Mouse (Mus musculus) small intestine, adult 2 months (tissue): ENCODE measurements around the gene Thap4.

Experiments
- CTCF ChIP-seq: fragments of 200-500 bp; IDR thresholded peaks from 2 replicates; pipeline ENCODE4 v1.5.1; 2012; ENCODE audit warnings: low read depth, mild to moderate bottlenecking, control low read depth, inconsistent platforms, low read length, moderate library complexity, mixed read lengths; ENCODE audit not compliant: insufficient replicate concordance, insufficient read length; ENCODE audit errors: extremely low read depth
- POLR2A ChIP-seq: fragments of 200-500 bp; IDR thresholded peaks from 2 replicates; pipeline ENCODE4 v1.6.1; 2012; ENCODE audit warnings: low read depth, mild to moderate bottlenecking, control low read depth, inconsistent platforms, low read length, moderate library complexity

GRCm38 (mm10) chr1:93756154-93756553, 1.5 kb upstream of the Thap4 start:
- TF ChIP-seq CTCF (no peak), POLR2A (no peak)
